Mouse (Mus musculus) midbrain, embryonic 10.5 days (tissue): ENCODE data around the gene Senp6. TPM values are rescaled to one million over a fixed set of nuclear protein-coding genes. Genes with fewer than 3 reads are reported as not detected.
A peak's percentile ranks its signal among the peaks of the same experiment; 100 is the strongest.

Source experiments
- DNase-seq: peaks from one replicate; pipeline ENCODE4 v3.0.0-alpha.2; 2017; ENCODE audit warnings: low spot score
- H3K27ac ChIP-seq: fragments of 300-500 bp; sonication (generic); replicated peaks from 2 replicates; pipeline ENCODE4 v1.5.1; 2016; ENCODE audit warnings: mild to moderate bottlenecking
- H3K27me3 ChIP-seq: fragments of 300-500 bp; sonication (generic); 2 replicates; pipeline ENCODE4 v1.6.1; 2016; ENCODE audit warnings: low read depth, mild to moderate bottlenecking; ENCODE audit not compliant: poor library complexity, severe bottlenecking
- H3K36me3 ChIP-seq: fragments of 300-500 bp; sonication (generic); 2 replicates; pipeline ENCODE4 v1.6.1; 2016; ENCODE audit warnings: mild to moderate bottlenecking, moderate library complexity
- H3K4me1 ChIP-seq: fragments of 300-500 bp; sonication (generic); 2 replicates; pipeline ENCODE4 v1.6.1; 2016
- H3K4me3 ChIP-seq: fragments of 300-500 bp; sonication (generic); 2 replicates; pipeline ENCODE4 v1.5.1; 2016; ENCODE audit warnings: mild to moderate bottlenecking, moderate library complexity
- H3K9me3 ChIP-seq: fragments of 300-500 bp; sonication (generic); replicated peaks from 2 replicates; pipeline ENCODE4 v1.6.1; 2016; ENCODE audit warnings: mild to moderate bottlenecking
- WGBS: fragments of 180-500 bp; shearing (Covaris S2); methylation state at CpG from one replicate; pipeline ENCODE4 v1.1.7; 2016; 5-methylcytosine and 5-hydroxymethylcytosine counted together
- polyA plus RNA-seq: library from polyadenylated mRNA; unstranded; fragments of >200 nt; fragmentation: Nextera tagmentation; extraction: Ambion mirVana; gene quantifications from 2 replicates; pipeline ENCODE4 v1.2.1, GENCODE M21; 2016

The Senp6 gene
- polyA plus RNA-seq, 1 experiment from 2014 or later: 47.9 TPM

GRCm38 (mm10) chr9:80180771-80181170 is 114.1 kb downstream of the Senp6 start:
- no peak overlapping the region for H3K27ac ChIP-seq
- no peaks in the 10 kb centered on the region for H3K9me3 ChIP-seq
- peaks cover 4% of the 10 kb centered on the region; the same call in 1 of the 2 replicates for H3K4me1 ChIP-seq
- no peaks in the 10 kb centered on the region for H3K27me3 ChIP-seq
- WGBS: 87% methylated on average over 5 of the region's 5 CpGs
- H3K36me3 ChIP-seq: no peaks in the 10 kb centered on the region
- DNase-seq: no peak
- H3K4me3 ChIP-seq: no peak overlapping the region

- no peaks in the 10 kb centered on the region for H3K9me3 ChIP-seq
- no peak for DNase-seq
- no peak overlapping the region for H3K27ac ChIP-seq
- WGBS: 89% methylated on average over 1 of the region's 1 CpGs
- no peaks in the 10 kb centered on the region for H3K27me3 ChIP-seq
- H3K4me3 ChIP-seq: no peak overlapping the region
- H3K4me1 ChIP-seq: peaks cover 12% of the 10 kb centered on the region
- no peaks in the 10 kb centered on the region for H3K36me3 ChIP-seq
Observed at GRCm38 (mm10) chr9:80181692-80182091, 115.0 kb downstream of the Senp6 start.

GRCm38 (mm10) chr9:80184138-80184537 is 117.4 kb downstream of the Senp6 start:
- Histone ChIP-seq H3K27ac (no peak overlapping the region), H3K4me1 (peaks cover 27% of the 10 kb centered on the region), H3K36me3 (no peaks in the 10 kb centered on the region), H3K27me3 (no peaks in the 10 kb centered on the region), H3K4me3 (no peak overlapping the region), H3K9me3 (no peaks in the 10 kb centered on the region)
- WGBS: 89% methylated on average over 5 of the region's 5 CpGs
- no peak for DNase-seq

- Histone ChIP-seq H3K27ac (no peak overlapping the region), H3K4me1 (peaks cover 27% of the 10 kb centered on the region), H3K9me3 (no peaks in the 10 kb centered on the region), H3K4me3 (no peak overlapping the region), H3K27me3 (no peaks in the 10 kb centered on the region), H3K36me3 (no peaks in the 10 kb centered on the region)
- no peak for DNase-seq
- WGBS: 35% methylated on average over 3 of the region's 3 CpGs
Observed at GRCm38 (mm10) chr9:80185737-80186136, 119.0 kb downstream of the Senp6 start.

GRCm38 (mm10) chr9:80186693-80187092 is 120.0 kb downstream of the Senp6 start:
- no peak for DNase-seq
- 95% methylated on average over 8 of the region's 8 CpGs for WGBS
- no peaks in the 10 kb centered on the region for H3K36me3 ChIP-seq
- H3K4me1 ChIP-seq: peaks cover 31% of the 10 kb centered on the region
- no peaks in the 10 kb centered on the region for H3K9me3 ChIP-seq
- peak overlapping the region; percentile 42; the same call in 1 of the 2 replicates for H3K27ac ChIP-seq
- no peak overlapping the region for H3K4me3 ChIP-seq
- no peaks in the 10 kb centered on the region for H3K27me3 ChIP-seq

- Histone ChIP-seq H3K4me1 (peaks cover 31% of the 10 kb centered on the region), H3K4me3 (no peak overlapping the region), H3K27ac (0 out of 2 replicates have a peak overlapping the region, but pooled peaks have one; percentile 46), H3K36me3 (no peaks in the 10 kb centered on the region), H3K9me3 (no peaks in the 10 kb centered on the region), H3K27me3 (no peaks in the 10 kb centered on the region)
- no peak for DNase-seq
- WGBS: 31% methylated on average over 5 of the region's 5 CpGs
Observed at GRCm38 (mm10) chr9:80188324-80188893, 121.7 kb downstream of the Senp6 start.

GRCm38 (mm10) chr9:80191240-80191639 is 124.5 kb downstream of the Senp6 start:
- WGBS: 76% methylated on average over 6 of the region's 6 CpGs
- H3K9me3 ChIP-seq: no peaks in the 10 kb centered on the region

GRCm38 (mm10) chr9:80192324-80192723 is 125.6 kb downstream of the Senp6 start:
- Histone ChIP-seq H3K27ac (no peak overlapping the region), H3K36me3 (no peaks in the 10 kb centered on the region), H3K4me3 (no peak overlapping the region), H3K9me3 (no peaks in the 10 kb centered on the region), H3K4me1 (peaks cover 32% of the 10 kb centered on the region), H3K27me3 (no peaks in the 10 kb centered on the region; the same call in 1 of the 2 replicates)
- DNase-seq: no peak
- WGBS: 85% methylated on average over 10 of the region's 10 CpGs

More at GRCm38 (mm10) chr9:80191240-80191639, 124.5 kb downstream of the Senp6 start:
- Histone ChIP-seq H3K4me3 (no peak overlapping the region), H3K4me1 (peaks cover 27% of the 10 kb centered on the region), H3K27ac (0 out of 2 replicates have a peak overlapping the region, but pooled peaks have one; percentile 13), H3K27me3 (no peaks in the 10 kb centered on the region; the same call in 1 of the 2 replicates), H3K36me3 (no peaks in the 10 kb centered on the region)
- DNase-seq: no peak

GRCm38 (mm10) chr9:80194446-80194845 is 127.7 kb downstream of the Senp6 start:
- H3K36me3 ChIP-seq: no peaks in the 10 kb centered on the region
- H3K27ac ChIP-seq: no peak overlapping the region
- H3K4me1 ChIP-seq: peaks cover 24% of the 10 kb centered on the region
- no peak overlapping the region for H3K4me3 ChIP-seq
- no peaks in the 10 kb centered on the region; the same call in 1 of the 2 replicates for H3K27me3 ChIP-seq
- 75% methylated on average over 6 of the region's 6 CpGs for WGBS
- no peak for DNase-seq
- no peaks in the 10 kb centered on the region for H3K9me3 ChIP-seq

Other genes starting within 250 kb of the Senp6 start
- gene Filip1, start 54.1 kb upstream of the Senp6 start, polyA plus RNA-seq: 8.3 and 10.4 TPM in 2 replicates
- 8.4 and 9.9 TPM in 2 replicates for gene Myo6, start 98.1 kb downstream of the Senp6 start, polyA plus RNA-seq